Mouse (Mus musculus) naive thymus-derived CD4-positive, alpha-beta T cell, adult 2 months (primary cell): Measurements from ENCODE around the gene Ceacam19.
A peak's percentile ranks its signal among the peaks of the same experiment; 100 is the strongest.

Experiments used
- DNase-seq: peaks from one replicate; pipeline ENCODE4 v3.0.0-alpha.2; 2011; ENCODE audit warnings: low read depth

Gene Ceacam19

DNA sequence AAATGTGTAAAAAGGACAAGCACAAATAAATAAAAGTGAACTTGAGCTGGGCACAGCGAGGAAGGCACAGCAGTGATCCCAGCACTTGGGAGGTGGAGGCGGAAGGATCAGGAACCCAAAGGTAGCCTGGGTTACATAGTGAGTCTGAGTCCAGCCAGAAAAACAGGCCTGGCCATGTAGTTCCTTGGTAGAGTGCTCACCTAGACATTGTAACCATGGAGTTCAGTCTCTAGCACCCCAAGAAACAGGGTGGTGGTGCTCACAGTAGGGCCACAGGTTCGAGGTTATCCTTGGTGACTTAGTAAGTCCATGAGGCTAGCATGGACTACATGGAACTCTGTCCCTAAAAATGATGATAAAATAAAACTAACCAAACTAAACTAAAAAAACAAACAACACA lies 46.8 kb downstream of the Ceacam19 start:
- DNase-seq: no peak

DNA sequence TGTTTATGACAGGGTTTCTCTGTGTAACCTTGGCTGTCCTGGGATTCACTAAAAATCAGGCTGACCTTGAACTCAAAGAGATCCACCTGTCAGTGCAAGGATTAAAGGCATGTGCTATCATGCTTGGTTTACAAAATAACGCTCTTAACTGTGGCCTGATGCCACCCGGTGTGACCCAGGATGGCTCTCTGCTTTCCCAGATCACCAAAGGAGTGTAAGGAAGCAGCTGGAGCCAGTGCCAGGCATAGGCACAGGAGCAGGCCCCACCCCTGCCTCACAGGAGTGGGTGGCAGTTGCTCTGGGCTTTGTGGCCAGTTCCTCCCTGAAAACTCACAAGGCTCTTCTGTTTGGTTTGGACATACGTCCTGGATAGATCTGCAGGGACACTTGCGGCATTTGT lies 47.4 kb downstream of the Ceacam19 start:
- no peak for DNase-seq

DNA sequence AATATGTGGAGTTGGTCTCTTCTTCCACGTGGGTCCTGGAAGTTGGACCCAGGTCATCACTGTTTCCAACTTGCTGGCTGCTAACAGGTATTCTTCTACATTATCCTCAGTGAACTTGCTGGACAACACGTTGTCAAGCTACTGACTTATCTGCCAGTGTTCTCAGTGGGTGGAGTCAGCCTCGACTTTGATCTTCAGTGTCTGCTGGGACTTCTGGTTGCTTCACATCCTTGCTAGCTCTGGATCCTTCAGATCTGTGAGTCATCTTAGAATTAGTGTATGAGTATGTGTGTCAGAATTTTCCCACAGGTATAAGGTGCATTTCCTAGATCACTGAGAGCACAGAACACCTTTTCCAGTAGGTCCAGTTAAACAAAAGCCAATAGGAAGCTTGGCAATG lies 50.9 kb downstream of the Ceacam19 start:
- peak; percentile 55 for DNase-seq

DNA sequence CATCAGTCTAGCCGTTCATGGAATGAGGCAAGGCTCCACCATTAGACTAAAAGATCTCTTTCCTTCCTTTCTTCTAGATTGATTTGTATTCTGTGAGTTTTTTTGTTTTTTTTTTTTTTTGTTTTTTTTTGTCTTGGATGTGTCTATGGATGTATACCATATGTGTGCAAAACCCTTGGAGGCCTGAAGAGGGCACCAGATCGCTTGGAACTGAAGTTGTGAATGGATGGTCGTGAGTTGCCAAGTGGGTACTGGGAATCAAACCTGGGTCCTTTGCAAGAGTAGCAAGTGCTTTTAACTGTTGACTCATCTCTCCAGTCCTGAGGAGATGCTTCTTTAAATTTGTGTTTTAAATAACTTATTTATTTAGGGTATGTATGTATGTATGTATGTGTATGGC lies 53.7 kb downstream of the Ceacam19 start:
- DNase-seq: no peak

DNA sequence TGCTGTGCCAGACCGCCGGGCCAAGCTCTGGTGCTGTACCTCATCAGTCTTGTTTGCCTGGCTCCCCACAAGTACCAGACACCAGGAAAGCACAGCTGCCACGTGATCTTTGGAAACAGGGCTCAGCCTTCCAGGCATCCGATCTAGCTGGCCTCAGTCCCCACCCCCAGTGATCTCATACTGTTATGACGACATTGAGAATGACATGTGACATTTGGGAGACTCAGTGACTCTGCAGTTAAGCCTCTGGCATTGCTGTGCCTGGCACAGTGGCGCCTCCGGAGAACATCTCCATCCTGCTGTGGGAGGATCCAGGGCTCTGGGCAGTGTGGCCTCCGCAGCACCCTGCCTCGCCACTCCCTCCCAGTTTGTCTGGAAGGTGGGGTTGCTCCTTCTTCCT lies 55.9 kb downstream of the Ceacam19 start:
- no peak for DNase-seq

DNA sequence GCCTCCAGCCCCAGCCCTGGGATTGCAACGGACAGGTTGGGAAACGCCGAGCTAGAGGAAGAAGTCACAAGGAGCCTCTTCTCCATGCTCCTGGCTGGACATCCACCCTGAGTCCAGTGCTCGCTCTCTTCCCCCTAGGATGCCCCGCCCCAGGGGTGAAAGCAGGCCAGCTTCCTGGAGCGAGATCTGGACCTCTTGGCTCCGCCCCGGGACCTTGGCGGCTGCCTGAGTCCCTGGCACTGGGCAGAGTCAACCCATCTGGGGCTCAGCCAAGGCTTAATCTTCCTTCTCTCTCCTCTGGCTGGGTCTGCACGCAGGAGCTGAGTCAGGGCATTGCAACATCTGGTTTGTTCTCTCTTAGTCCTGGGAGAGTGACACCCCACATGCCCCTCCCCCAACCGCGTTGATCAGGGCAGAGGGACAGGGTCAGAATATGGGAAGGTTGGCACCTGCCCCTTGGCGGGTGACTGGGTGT lies 57.0 kb downstream of the Ceacam19 start:
- no peak for DNase-seq

DNA sequence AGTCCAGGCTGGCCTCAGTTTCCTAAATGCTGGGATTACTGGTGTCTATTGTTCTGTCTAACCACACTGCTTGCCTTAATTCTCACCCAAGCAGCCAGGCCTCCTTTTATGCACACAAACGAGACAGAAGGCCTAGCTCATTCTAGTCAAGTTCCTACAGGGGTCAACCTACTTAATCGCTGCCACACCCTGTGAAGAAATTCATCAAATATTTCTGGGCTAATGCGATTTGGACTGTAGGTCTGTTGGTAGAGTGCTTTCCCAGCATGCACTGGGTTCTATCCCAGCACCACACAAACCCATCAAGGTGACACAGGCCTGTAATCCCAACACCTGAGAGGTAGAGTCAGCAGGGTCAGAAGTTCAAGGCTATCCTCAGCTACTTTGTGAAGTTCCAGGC lies 58.1 kb downstream of the Ceacam19 start:
- DNase-seq: no peak

DNA sequence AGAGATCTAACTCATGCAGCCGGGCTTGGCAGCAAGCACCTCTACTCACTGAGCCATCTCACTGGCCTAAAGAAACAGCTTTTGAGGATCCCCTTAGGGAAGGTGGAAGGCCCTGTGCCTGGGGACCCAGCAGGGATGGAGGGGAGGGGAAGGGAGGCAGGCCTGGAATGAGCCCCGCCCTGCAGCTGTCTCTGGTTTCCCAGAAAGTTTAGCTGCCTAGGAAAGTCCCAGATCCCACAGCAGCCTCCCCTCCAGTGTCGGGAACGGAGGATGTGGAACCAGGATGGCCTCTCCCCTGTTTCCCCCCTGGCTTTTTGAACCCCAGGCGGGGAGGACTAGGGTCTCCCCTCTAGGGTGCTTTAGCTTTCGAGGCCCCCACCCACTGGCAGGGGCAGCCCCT lies 61.0 kb downstream of the Ceacam19 start:
- no peak for DNase-seq
